Mouse (Mus musculus) bone marrow macrophage, adult 2 months (primary cell): Measurements from ENCODE around the gene Dffb.

Source experiments
- CTCF ChIP-seq: IDR thresholded peaks from 2 replicates; pipeline ENCODE4 v1.5.1; 2012; ENCODE audit warnings: low read depth, mild to moderate bottlenecking, low read length, moderate library complexity
- POLR2A ChIP-seq: IDR thresholded peaks from 2 replicates; pipeline ENCODE4 v1.6.1; 2012; ENCODE audit warnings: mild to moderate bottlenecking, low read depth, low read length, borderline replicate concordance

GRCm38 (mm10) chr4:153992715-153993114, 17.8 kb upstream of the Dffb start:
- TF ChIP-seq POLR2A (no peak), CTCF (no peak)
